Mouse (Mus musculus) embryo, embryonic 11 days (tissue): ENCODE data around the gene B230104I21Rik.
A peak's percentile ranks its signal among the peaks of the same experiment; 100 is the strongest.

Experiments
- DNase-seq: peaks from one replicate; pipeline ENCODE4 v3.0.0-alpha.2; 2015

The B230104I21Rik gene

DNA sequence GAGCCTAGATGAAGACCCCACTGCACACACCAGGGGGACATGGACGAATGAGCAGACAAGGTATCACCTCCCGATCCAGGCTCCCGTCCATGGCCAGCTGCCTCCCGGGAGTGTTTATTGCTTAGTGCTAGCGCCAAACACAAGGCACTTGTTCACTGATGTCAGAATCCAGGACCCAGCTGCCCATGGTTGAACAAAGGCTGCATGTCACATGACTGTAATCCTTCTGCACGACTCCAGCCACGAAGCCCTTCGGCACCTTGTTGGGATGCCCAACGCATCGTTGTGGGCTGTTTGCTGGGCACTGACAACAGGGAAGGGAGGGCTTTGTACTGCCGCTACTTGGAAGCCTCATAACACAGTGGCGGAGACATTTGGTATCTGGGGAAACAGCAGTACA, at the start of gene B230104I21Rik:
Gene B230104I21Rik (plus strand): TSS at position 367 of the 400 bp plus-strand sequence.
- peak; percentile 34 for DNase-seq

DNA sequence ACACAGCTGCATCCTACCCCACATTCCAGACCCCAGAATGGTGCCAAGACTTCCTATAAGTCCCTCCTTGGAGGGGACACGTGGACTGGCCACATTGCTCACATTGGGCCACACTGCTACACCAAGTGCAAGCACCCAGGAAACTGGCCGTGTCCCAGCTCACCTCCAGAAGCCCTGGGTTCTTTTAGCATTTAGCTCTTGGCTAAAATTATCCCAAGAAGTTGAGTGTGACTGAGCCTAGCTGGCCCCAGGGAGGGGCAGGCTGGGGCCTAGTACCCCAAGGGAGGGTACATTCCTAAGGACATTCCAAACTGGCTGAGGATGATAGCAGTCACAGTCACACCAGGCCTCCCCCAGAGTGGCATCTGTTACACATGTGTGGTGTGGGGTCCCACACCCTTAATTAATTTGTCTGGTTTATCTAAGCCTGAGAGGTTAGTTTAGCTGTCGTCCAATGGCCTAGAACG, 42.2 kb upstream of the B230104I21Rik start:
- no peak for DNase-seq

GRCm38 (mm10) chr4:154294262-154294731, 41.6 kb upstream of the B230104I21Rik start:
- peak; percentile 32 for DNase-seq

- peak; percentile 65 for DNase-seq
Measured at GRCm38 (mm10) chr4:154297761-154298160, 38.2 kb upstream of the B230104I21Rik start.

GRCm38 (mm10) chr4:154299541-154300271, 36.2 kb upstream of the B230104I21Rik start:
- DNase-seq = peak; percentile 53

DNA sequence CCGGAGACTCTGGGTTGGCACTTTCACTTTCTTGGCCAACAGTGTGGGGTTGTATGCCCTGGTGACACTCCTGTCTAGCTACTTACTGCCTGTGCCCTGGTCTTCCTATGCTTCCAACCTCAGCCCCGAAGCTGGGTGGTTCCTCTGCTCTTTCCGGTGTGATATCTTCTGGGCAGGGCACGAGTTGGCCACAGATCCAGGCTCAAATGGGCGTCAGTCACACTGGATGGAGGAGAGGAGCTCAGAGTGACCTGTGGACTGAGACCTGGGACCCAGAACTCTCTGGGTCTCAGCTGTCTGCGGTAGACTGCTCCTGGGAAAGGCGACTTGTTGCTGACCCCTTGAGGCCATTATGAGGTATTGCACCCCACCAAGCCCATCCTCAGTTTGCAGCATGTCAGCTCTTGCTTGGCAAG, 34.5 kb upstream of the B230104I21Rik start, which contains the start of gene Arhgef16:
Gene Arhgef16 (minus strand): TSS at position 211 of the 416 bp plus-strand sequence.
- DNase-seq = peak; percentile 70

DNA sequence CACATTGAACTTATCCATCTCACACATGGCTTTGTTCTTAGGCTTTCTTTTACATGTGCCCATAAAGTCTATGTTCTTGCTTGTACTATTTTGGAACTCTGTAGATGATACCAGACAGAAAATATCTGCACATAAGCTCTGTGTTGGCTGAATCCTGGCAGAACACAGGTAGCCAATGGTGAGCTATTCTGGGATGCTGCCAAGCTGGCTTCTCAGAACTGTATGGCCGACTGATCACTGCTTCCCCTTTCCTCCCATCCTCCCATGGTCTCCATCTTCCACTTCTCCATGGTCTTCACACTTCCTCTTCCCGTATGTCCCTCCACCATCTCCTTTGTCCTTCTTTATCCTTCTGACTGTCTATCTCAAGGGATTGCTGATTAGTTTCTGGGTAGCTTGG, 26.8 kb upstream of the B230104I21Rik start:
- DNase-seq = no peak

DNA sequence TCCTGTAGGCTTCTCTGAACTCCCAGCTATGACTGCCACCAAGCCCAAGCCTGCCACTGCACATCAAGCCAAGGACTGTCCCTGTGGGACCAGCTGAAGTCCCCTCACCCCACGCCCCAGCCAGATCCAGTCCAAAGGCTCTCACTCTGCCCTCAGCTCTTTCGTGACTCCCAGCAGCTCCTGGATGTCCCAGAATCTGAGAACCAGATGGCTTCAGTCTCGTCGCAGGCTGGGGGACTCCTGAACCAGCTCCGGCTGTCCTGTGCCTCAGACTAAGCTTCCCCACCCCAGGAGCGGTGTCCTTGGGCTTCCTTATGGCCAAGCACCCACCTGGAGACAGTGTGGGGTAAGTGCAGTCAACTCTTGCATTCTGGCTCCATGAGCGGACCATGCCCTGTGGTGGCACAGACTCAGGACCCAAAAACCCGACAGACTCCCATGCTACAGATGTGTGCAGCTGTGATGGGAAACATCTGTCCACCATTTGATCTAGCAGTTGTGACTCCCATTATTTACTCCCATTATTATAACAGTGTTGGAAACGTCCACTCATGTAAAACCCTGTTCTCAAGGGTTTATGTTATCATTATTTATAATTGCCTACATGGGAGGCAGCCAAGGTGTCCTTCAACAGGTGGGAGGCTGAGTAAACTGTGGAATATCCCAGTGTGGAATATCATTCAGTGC, 25.2 kb upstream of the B230104I21Rik start:
- no peak for DNase-seq

- DNase-seq = no peak
Measured at GRCm38 (mm10) chr4:154312143-154312812, 23.6 kb upstream of the B230104I21Rik start.

DNA sequence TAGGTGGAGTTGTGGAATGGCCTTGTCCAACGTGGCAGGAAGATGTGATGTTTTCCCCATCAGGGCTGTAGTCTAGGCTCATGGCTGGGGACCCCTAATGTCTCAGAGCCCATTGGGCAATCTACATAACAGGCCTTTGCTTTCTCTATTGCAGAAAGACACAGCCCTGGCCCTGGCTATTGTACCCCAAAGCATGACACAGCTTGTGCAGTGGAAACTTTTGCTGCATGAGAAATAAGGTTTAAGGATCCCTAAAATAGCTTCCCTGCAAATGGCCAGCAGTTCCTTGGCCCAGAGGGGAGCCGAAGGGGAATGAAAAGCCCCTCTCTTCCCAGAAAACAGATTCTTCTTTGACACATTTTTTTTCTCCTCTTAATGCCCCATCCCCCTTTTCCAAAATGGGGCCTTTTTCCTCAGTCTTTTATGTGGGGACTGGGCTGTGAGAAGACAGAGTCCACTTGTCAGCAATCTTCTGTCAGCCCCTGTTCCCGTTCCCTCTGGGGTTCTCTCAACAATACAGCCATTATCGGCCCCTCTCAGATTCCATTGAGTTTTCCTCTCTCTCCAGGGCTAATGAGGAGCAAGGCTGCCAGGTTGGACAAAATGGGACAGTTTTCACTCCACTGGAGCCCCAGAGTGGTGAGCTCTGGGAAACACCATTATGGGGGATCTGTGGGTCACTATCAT, 22.8 kb upstream of the B230104I21Rik start:
- peak; percentile 31 for DNase-seq

GRCm38 (mm10) chr4:154313622-154313967, 22.3 kb upstream of the B230104I21Rik start:
- DNase-seq = no peak

DNA sequence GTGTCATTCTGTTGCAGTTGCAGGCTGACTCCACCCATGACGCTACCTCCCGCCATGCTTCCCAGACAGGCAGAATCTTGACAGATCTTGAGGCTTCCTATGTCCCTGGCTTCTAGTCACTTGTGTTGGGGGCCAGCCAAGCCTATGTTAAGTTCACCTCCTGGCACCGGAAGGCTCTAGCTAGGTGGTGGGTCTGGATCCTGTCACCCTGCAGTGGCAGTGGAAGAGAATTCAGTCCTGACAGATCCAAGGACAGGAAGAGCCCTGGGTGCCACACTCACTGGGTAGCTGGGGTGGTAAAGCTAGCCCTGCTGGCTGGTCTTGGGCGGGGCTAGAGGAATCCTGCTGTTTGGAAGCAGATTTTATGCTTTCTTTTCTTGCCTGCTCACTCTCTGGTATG, 10.5 kb upstream of the B230104I21Rik start:
- no peak for DNase-seq

DNA sequence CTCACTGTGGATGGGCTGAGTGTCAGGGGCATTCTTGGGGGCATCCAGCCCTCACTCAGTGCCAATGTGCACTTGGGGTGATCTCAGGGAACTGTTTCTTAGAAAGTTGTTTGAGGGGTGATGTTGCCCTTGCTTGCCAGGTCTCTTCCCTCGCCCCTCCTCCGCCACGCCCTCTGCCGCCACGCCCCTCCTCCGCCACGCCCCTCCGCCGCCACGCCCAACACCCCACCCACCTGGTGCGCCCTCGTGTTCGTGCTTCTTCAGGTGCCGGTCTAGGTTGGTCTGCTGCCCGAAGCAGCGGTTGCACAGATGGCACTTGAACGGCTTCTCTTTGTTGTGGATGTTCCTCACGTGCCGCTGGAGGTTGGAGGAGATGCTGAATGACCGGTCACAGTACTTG, 7.5 kb upstream of the B230104I21Rik start:
- DNase-seq = no peak

DNA sequence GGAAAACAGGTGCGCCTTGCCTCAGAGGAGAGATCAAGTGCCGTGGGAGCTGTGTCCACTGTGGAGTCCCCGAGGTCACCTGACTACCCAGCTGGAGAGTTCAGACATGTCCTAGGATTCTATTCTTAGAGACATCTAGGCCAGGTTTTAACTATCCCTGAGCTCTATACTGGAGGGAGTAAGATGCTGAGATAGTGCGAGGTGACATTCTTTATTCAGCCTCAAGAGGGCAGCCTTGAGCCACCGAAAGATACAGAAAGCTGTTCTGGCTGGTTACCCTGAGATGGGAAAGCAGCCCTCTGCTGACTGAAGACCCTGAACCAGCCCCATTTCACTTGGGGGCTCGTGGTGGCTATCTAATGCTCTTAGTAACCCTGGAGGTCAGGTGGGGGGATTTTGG, 7.1 kb upstream of the B230104I21Rik start:
- DNase-seq = peak; percentile 82

GRCm38 (mm10) chr4:154330001-154330400, 5.9 kb upstream of the B230104I21Rik start:
- no peak for DNase-seq

GRCm38 (mm10) chr4:154331271-154331670, 4.7 kb upstream of the B230104I21Rik start:
- peak; percentile 69 for DNase-seq

DNA sequence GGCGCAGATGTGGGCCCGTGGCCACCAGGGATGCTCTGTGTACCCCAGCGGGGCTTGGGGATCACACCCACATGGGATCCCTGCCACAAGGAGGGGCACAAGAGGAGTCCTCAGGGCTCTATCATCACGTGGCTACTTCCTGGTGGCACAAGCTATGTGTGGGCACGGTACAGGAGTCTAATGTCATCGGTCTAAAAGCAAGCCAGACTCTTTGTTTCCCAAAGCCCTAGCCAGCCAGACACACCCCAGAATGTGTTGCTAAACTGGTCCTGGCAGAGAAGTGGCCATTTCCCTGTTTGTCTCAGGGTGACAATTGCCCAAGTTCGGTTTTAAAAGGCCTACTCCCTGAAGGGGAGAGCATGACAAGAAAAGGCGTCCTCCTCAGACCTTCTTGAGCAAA, 2.6 kb upstream of the B230104I21Rik start:
- DNase-seq = no peak

GRCm38 (mm10) chr4:154334699-154335402, 1.1 kb upstream of the B230104I21Rik start:
- DNase-seq = peak; percentile 72

DNA sequence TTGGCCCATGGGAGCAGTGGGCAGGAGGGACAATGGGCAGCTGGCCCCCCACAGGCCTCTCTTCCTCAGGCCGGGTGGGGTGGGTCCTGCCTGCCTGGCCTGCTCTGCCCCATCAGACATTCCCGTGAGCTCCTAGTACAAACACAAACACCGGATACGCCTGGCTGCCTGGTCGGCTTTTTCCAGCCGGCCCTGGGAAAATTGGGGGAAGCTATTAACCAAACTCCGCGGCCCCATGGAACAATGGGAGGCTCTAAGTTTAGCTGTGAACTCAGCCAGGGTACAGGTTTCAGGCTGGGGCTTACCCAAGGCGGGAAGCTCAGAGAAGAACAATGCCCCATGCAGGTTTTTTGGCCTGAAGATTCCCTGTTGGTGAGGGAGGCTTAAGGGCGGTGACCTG, 723 bp downstream of the B230104I21Rik start:
- DNase-seq = peak; percentile 63

DNA sequence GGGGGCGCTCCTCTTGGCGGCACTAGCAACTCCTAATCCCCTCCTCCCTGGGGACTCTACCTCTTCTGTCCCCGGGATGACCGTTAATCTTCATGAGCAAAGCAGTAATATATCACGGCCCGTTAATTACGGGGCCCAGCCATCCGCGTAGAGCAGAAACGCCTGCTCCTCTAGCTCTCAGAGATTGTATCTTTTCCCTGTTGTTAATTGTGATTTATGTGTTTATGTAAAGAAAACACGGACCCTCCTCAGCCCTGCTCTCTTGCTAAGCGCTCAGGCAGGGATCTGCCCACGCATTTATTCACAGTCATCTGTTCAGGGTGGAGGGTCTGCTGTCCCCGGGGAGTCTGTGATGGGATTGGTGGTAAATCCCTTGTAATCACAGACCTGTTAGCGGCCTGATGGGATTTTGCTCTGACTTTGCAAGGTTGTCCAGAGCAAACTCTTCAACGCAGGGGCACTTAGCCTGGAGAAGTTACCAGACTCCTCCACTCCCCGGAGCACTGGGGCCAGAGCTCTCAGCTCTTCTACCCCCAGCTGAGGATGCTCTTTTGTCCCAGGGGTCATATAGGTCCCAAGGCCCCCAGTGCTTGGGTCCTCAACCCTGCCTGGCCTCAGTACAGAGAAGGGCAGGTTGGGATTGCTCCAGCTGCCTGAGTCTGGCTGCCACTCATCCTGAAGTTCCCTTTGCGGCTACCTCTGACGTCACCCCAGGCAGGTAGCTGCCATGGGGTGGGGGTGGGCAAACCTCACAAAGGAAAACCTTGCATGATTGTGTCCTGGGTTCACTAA, 11.0 kb downstream of the B230104I21Rik start:
- peak; percentile 75 for DNase-seq

DNA sequence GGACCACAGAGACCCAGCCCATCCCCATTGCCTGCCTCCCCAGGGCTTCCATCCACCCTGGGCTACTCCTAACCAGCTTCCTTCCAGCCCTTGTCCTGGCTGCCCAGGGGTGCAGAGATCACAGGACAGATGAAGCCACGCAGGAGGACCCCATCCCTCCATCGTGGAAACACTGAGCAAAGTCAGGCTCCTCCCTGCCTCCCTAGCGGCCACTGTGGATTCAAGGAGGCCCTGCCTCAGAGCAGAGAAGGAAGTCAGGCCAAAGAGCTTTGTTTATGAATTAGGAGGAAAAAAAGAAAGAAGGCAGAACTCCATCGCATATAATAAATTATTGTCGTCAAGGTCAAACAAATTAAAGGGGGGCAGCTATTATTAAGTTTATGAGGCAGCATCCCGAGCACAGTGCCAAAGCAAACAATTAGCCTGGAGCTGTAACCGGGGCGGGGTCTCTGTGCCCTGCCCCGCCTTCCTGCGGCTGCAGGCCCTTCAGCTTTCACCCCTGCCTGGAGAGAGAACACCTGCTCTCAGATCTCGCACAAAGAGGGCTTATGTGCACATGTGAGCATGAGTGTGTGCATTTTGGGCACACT, 12.4 kb downstream of the B230104I21Rik start:
- DNase-seq = peak; percentile 24
